Mouse (Mus musculus): ENCODE measurements at regions not wholly inside any gene's neighbourhood (a gene's known extent, or its start where the extent isn't known, plus 50 kb on each side); places are given as distances from the start of the nearest gene placed in this dataset.

DNA sequence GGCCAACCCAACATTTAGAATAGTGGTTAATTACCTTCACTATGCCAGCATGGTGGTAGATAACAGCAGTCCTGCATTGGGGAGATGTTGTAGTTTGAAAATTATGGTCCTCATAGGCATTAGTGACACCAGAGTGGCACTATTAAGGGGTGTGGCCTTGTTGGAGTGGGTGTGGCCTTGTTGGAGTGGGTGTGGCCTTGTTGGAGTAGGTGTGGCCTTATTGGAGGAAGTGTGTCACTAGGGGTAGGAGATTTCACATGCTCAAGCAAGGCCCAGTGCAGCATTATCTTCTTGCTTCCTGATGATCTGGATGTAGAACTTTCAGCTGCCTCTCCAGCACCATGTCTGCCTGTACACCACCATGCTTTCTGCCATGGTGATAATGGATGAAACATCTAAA lies 225.3 kb upstream of the Gadl1 start:
- no peak for TF ChIP-seq CTCF (conservative IDR thresholded peaks at IDR 0.05; ENCODE audit: low read length)
- TF ChIP-seq POU5F1 (IDR thresholded peaks at IDR 0.05; ENCODE audit: borderline replicate concordance, low read length) = no peak
